Mouse (Mus musculus) retina, postnatal 7 days (tissue): ENCODE measurements around the gene Strip2.
A peak's percentile ranks its signal among the peaks of the same experiment; 100 is the strongest.

Source experiments
- DNase-seq: peaks from one replicate; pipeline ENCODE4 v3.0.0-alpha.2; 2012; ENCODE audit warnings: low read depth, low spot score

Strip2 gene

DNA sequence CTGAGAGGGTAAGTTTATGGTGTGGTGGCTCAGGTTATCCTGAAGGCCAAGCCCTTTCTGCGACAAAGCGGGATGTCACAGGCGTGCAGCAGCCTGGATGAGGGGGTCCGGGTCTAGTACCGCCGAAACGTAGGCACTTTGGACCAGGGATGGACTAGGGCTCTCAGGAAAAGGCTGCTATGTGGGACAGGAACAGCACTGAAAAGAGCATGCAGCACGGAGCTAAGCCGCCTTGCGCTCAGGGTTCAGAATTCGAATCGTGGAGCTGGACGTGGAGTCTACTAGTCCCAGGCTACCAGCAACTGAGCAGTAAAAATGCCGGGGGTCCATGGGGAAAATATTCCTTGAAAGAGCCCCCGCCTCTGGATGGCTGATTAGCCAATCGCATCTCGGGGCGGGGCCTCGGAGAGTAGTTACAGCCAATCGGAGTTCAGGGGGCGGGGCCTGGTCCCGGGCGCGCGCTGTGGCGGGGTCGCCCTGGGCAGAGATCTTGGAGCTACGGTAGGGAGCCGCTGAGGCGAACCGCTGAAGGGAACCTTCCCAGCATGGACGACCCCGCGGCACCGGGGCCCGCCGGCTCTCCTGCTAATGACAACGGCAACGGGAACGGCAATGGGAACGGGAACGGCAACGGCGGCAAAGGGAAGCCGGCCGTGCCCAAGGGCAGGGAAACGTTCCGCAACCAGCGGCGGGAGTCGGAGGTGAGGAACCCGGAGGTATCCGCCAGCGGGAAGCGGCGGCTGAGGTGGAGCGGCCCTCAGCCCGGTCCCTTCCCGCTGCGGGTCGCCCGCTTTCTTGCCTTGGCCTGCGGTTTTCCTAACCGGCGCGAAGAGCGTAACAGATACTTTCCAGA, at the start of gene Strip2:
Gene Strip2 (plus strand): TSS at position 483 of the 853 bp plus-strand sequence.
- peak; percentile 82 for DNase-seq

- no peak for DNase-seq
Measured at GRCm38 (mm10) chr6:29868341-29868895, 48.4 kb upstream of the Strip2 start.

DNA sequence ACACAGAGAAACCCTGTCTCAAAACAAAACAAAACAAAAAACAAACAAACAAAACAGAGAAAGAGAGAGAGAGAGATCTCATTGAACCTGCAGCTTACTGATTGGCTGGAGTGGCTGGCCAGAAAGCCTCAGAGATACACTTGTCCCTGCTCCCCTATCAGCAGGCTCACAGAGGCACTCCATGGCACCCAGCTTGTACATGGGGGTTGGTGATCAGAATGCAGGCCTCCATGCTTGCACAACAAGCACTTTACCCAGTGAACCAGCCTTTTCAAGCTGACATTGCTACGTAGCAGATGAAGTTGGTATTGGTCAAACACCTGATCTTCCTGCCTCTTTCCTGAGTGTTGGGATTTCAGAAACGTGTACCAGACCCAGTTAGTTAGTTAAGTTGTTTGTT, 43.2 kb upstream of the Strip2 start:
- DNase-seq = no peak

- no peak for DNase-seq
Measured at GRCm38 (mm10) chr6:29875576-29875975, 41.2 kb upstream of the Strip2 start.

- no peak for DNase-seq
Measured at GRCm38 (mm10) chr6:29876782-29877181, 40.0 kb upstream of the Strip2 start.

DNA sequence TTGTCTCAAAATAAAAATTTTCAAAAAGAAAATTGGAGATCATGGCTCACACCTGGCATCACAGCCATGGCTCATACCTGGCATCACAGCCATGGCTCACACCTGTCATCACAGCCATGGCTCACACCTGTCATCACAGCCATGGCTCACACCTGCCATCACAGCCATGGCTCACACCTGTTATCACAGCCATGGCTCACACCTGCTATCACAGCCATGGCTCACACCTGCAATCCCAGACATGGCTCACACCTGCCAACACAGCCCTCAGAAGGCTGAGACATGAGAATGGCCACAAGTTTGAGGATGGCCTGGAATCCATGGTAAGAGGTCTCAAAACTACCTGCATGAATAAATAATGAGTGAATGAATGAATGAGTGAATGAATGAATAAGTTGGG, 37.2 kb upstream of the Strip2 start:
- DNase-seq = no peak

GRCm38 (mm10) chr6:29880796-29881195, 36.0 kb upstream of the Strip2 start:
- DNase-seq = no peak

- no peak for DNase-seq
Measured at GRCm38 (mm10) chr6:29881936-29882335, 34.9 kb upstream of the Strip2 start.

- DNase-seq = no peak
Measured at GRCm38 (mm10) chr6:29882870-29883269, 33.9 kb upstream of the Strip2 start.

DNA sequence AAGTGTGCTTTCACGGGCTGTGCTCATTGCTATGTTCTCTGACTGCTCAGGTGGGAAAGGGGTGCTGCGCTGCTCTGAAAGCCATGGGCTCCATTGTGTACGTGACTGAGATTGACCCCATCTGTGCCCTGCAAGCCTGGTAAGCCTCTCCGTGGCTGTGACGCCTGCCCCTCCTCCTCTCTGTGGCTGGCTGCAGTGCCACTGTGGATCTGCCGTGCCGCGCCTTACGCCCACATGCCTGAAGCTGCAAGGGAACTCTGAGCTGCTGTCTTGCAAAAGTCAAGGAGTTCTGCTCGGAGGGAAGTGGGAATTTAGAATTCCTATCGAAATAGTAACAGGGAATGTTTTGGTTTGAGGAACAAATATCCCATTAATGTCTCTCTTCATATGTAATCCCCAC, 25.7 kb upstream of the Strip2 start:
- no peak for DNase-seq

- no peak for DNase-seq
Measured at GRCm38 (mm10) chr6:29896976-29897375, 19.8 kb upstream of the Strip2 start.

DNA sequence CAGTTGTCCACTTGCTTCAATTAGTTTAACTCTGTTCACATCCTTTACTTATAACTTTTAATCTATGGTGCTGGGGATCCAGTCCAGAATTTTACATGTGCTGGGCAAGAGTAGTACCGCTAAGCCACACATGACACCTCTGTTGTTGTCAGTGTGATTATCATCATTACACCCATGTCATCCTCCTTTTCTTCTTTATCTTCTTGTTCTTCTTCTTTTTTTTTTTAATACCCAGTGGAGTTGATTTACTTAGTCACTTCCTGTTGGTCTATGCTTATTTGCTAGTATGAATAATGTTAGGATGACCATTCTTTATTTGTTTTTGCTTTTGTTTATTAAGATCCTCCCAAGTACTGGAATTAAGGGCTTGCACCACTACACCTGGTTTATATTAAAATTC, 15.4 kb upstream of the Strip2 start:
- no peak for DNase-seq

DNA sequence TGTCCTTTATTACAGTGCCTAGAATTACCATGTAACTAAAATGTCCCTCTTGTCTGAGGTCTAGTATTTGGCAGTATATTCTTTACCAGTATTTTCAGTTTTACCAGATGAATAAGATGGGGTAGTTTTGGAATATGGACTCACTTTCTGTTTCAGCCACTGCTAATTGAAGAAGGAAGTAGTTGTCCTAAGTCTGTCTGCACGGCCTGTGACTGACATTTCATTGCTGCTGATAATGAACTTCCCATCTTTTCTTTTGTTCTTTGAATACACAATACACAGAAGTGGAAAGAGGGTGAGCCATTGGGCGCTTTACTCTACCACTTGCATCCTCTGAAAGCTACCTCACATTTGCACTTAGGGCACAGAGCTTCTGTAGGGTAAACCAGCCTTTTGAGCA, 14.6 kb upstream of the Strip2 start:
- DNase-seq = no peak

DNA sequence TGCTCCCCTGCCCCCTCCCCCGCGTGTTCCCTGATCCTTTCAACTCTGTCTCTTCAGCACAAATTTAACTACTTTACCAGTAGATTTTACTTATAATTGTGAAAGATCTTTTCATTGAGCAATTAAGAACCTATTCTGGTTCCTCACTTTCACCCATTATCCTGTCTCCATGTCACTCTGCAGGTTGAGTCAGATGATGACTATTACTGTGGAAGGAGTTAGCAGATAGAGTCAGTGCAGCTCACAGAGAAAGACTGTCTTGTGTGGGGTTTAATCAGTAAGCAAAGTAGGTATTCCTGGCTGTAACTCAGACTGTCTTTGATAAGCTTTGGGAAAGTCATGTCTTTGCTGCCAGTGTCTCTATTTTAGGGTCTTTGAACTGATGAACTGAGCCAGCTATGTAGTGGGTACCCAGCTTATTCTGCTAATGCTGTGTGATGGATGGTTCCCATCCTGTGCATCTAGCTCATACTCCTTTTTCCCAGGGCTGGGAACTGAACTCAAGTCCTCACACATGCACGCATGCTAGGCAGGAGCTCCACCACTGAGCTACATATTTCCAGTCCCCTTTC, 13.4 kb upstream of the Strip2 start:
- DNase-seq = no peak

GRCm38 (mm10) chr6:29904281-29904680, 12.5 kb upstream of the Strip2 start:
- no peak for DNase-seq

DNA sequence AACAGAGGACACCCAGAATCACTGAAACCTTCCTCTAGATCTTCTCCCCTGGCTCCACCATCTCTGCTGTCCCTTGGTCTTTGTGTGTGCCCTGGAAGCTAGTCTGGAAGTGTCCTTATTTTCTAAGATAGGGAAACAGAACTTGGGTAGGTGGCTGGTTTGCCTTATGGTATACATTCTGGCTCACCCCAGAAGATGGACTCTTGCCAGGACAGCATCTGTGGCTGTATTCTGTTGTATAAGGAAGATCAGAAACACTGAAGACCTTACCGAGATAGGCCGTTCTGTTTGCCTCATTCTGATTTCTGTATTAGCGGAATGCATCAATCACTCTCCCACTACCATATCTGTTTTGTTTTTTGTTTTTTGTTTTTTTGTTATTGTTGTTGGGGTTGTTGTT, 6.2 kb upstream of the Strip2 start:
- no peak for DNase-seq

DNA sequence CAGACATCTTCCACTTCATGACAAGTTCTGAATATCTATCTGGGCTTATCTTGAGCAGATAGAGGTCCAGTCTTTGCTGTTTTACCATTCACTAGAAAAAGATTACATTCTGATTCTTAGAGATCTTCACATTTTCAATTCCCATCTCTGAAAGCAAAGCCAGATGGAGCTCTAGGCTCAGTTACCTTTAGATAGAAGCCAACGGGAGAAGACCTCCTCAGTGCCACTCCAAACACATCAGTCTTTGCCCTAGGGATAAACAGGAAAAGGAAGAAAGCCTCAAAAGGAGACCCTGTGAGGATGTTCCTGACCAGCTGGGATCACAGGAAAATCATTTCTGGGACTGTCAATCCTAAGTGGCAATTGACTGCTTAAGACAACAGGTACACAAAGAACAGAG, 3.1 kb upstream of the Strip2 start:
- DNase-seq = no peak

- DNase-seq = no peak
Measured at GRCm38 (mm10) chr6:29914136-29914535, 2.7 kb upstream of the Strip2 start.

DNA sequence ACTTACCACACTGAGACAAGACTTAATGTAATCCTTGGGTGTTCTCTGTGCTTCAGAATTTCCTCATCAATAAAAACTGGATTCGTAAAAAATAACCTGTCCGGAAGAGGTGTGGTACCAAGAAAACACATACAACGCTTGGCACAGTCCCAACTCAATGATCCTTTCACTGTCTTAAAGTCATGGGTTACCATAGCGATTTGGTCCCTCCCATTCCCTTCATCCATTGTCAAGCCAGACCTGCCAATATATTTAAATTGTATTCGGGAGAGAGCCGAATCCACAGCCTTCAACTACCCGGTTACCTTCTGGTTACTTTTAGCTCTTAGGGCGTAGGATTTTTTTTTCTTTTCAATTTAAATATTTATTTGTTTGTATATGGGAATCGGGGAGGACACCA, 976 bp upstream of the Strip2 start:
- DNase-seq = no peak

- DNase-seq = peak; percentile 17
Measured at GRCm38 (mm10) chr6:29917383-29917720, 540 bp downstream of the Strip2 start.

GRCm38 (mm10) chr6:29917947-29918346, 1.1 kb downstream of the Strip2 start:
- no peak for DNase-seq

GRCm38 (mm10) chr6:29923501-29923900, 6.7 kb downstream of the Strip2 start:
- DNase-seq = no peak

- DNase-seq = no peak
Measured at GRCm38 (mm10) chr6:29925594-29926219, 8.9 kb downstream of the Strip2 start.
